In the genomic region with DNA sequence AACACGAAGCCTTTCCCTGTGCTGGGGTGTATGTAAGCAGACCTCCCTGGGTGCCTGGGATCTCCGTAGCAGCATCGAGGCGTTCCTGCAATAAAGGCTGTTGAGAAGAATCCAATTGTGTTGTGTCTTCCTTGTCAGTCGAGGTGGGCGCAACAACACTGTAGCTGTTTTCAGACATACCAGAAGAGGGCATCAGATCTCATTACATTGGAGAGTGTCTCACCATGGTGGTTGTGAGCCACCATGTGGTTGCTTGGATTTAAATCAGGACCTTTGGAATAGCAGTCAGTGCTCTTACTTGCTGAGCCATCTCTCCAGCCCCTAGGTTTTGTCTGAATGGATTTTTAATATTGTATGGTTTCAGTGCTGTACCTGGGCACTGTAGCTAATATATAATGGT, we compare ENCODE assay signal across 15 mouse cellular contexts. TPM values are rescaled to one million over a fixed set of nuclear protein-coding genes. Genes with fewer than 3 reads are reported as not detected.
A peak's percentile ranks its signal among the peaks of the same experiment; 100 is the strongest.
DNase-seq lines count a peak whose midpoint lies in the region; ATAC-seq and TF ChIP-seq lines count a peak whose summit lies in the region.
"Not testable (repeated sequence)": the region's sequence is repeated elsewhere in the genome, so short reads cannot be mapped to it uniquely, and the experiment has no call there.
"Had no signal": no experiment of that assay in that cellular context is flagged by ENCODE, and none has a peak within 500 bp of the region (broad histone marks: within the 10 kb centered on the region; RNA-seq: fewer than 3 reads in every experiment).

No protein-coding gene starts in this region.

- WGBS in forebrain, embryonic 10.5 days = 27% methylated on average over 6 of the region's 6 CpGs
- 19% methylated on average over 6 of the region's 6 CpGs for WGBS in heart, postnatal 0 days
- WGBS in intestine, embryonic 14.5 days = 17% methylated on average over 6 of the region's 6 CpGs
- WGBS in liver, postnatal 0 days (ENCODE audit: insufficient replicate concordance) = 27% methylated on average over 6 of the region's 6 CpGs
- 22% methylated on average over 6 of the region's 6 CpGs for WGBS in midbrain, embryonic 13.5 days
- WGBS in neural tube, embryonic 14.5 days = 12% methylated on average over 6 of the region's 6 CpGs

- not testable (repeated sequence) for H3K9ac ChIP-seq in heart, postnatal 0 days (replicated peaks; ENCODE audit: low read depth, low read length); intestine, embryonic 14.5 days (ENCODE audit: low read length); liver, postnatal 0 days (replicated peaks); midbrain, embryonic 13.5 days (replicated peaks); neural tube, embryonic 14.5 days (replicated peaks; ENCODE audit: low read depth, low read length)

- H3K9me3 ChIP-seq in forebrain, embryonic 10.5 days; heart, postnatal 0 days (replicated peaks; ENCODE audit: control insufficient read depth, low read length); intestine, embryonic 14.5 days (ENCODE audit: control insufficient read depth, low read length); liver, postnatal 0 days (ENCODE audit: low read length); midbrain, embryonic 13.5 days; neural tube, embryonic 14.5 days (ENCODE audit: control insufficient read depth, low read length): not testable (repeated sequence)

- not testable (repeated sequence) for H3K4me1 ChIP-seq in forebrain, embryonic 10.5 days; heart, postnatal 0 days (ENCODE audit: control insufficient read depth, insufficient read depth); intestine, embryonic 14.5 days (replicated peaks; ENCODE audit: control insufficient read depth, insufficient read depth, low read length); liver, postnatal 0 days (ENCODE audit: insufficient read depth); midbrain, embryonic 13.5 days (replicated peaks); neural tube, embryonic 14.5 days (ENCODE audit: control insufficient read depth, insufficient read depth, low read length)

- H3K36me3 ChIP-seq in forebrain, embryonic 10.5 days (replicated peaks); heart, postnatal 0 days (replicated peaks; ENCODE audit: control insufficient read depth, insufficient read depth, low read length); intestine, embryonic 14.5 days (ENCODE audit: control insufficient read depth, insufficient read depth, low read length); liver, postnatal 0 days (replicated peaks; ENCODE audit: insufficient read depth, low read length); midbrain, embryonic 13.5 days; neural tube, embryonic 14.5 days (ENCODE audit: control insufficient read depth, insufficient read depth, low read length): not testable (repeated sequence)

- H3K27ac ChIP-seq in forebrain, embryonic 10.5 days; heart, postnatal 0 days (ENCODE audit: low read depth); intestine, embryonic 14.5 days (ENCODE audit: low read depth); liver, postnatal 0 days (ENCODE audit: low read depth); midbrain, embryonic 13.5 days; neural tube, embryonic 14.5 days (ENCODE audit: low read depth, low read length): not testable (repeated sequence)

- peak; percentile 33 for TF ChIP-seq CTCF in heart, postnatal 0 days (IDR thresholded peaks at IDR 0.05; ENCODE audit: low read depth)
- TF ChIP-seq CTCF in liver, postnatal 0 days (IDR thresholded peaks at IDR 0.05; ENCODE audit: low read depth) = peak; percentile 47

- peak; percentile 5 for DNase-seq in adrenal gland, postnatal 14 days
- peak; percentile 11 for DNase-seq in forebrain, embryonic 10.5 days (ENCODE audit: extremely low spot score, low spot score)
- not testable (repeated sequence) for DNase-seq in heart, postnatal 0 days (ENCODE audit: low spot score); liver, postnatal 0 days
- DNase-seq in intestine, embryonic 14.5 days (ENCODE audit: low spot score) = peak; percentile 16

- not testable (repeated sequence) for H3K4me3 ChIP-seq in forebrain, embryonic 10.5 days; heart, postnatal 0 days (ENCODE audit: low read depth, low read length); intestine, embryonic 14.5 days (ENCODE audit: low read depth, low read length); liver, postnatal 0 days (ENCODE audit: low read depth, low read length); midbrain, embryonic 13.5 days (replicated peaks); neural tube, embryonic 14.5 days (ENCODE audit: low read depth, low read length)

- not testable (repeated sequence) for TF ChIP-seq EP300 in heart, postnatal 0 days (IDR thresholded peaks at IDR 0.05; ENCODE audit: low read depth); liver, postnatal 0 days (IDR thresholded peaks at IDR 0.05; ENCODE audit: low read depth)

- peaks cover 20% of the 10 kb centered on the region for H3K27me3 ChIP-seq in forebrain, embryonic 10.5 days (ENCODE audit: poor library complexity, severe bottlenecking)
- H3K27me3 ChIP-seq in heart, postnatal 0 days (ENCODE audit: control insufficient read depth, insufficient read depth, low read length); intestine, embryonic 14.5 days (replicated peaks; ENCODE audit: control insufficient read depth, insufficient read depth, low read length); liver, postnatal 0 days (ENCODE audit: insufficient read depth, low read length); neural tube, embryonic 14.5 days (ENCODE audit: control insufficient read depth, insufficient read depth, low read length): not testable (repeated sequence)
- peaks cover 11% of the 10 kb centered on the region; the same call in 1 of the 2 replicates for H3K27me3 ChIP-seq in midbrain, embryonic 13.5 days

- ATAC-seq in heart, postnatal 0 days (ENCODE audit: insufficient read depth, low read depth); liver, postnatal 0 days: not testable (repeated sequence)
- ATAC-seq in intestine, embryonic 14.5 days (replicated peaks; ENCODE audit: low FRiP score, low TSS enrichment, low read depth) = 0 out of 2 replicates have a peak, but pooled peaks have one; percentile 13
- peak; percentile 25; the same call in 1 of the 2 replicates for ATAC-seq in midbrain, embryonic 13.5 days
- peak; percentile 62 for ATAC-seq in neural tube, embryonic 14.5 days (ENCODE audit: low read depth)

- not testable (repeated sequence) for H3K4me2 ChIP-seq in heart, postnatal 0 days (ENCODE audit: low read depth, low read length); intestine, embryonic 14.5 days (ENCODE audit: low read length); liver, postnatal 0 days (ENCODE audit: low read depth, low read length); neural tube, embryonic 14.5 days (ENCODE audit: low read depth, low read length)
- 0 out of 2 replicates have a peak overlapping the region, but pooled peaks have one; percentile 17 for H3K4me2 ChIP-seq in midbrain, embryonic 13.5 days (replicated peaks)

RNA-seq across cellular contexts. Expression of gene D13Ertd608e, which starts 4.2 kb away (rescaled TPM):
- total RNA-seq in adrenal gland, postnatal 14 days (2021) = not detected in 2 replicates
- not detected in 2 replicates for polyA plus RNA-seq in forebrain, embryonic 10.5 days (2016; fragmentation: Nextera tagmentation; extraction: Ambion mirVana)
- total RNA-seq in heart, postnatal 0 days (2014; rRNA removed; ENCODE audit: low replicate concordance) = not detected in 2 replicates
- polyA plus RNA-seq in heart, postnatal 0 days (2015; fragmentation: Nextera tagmentation; extraction: Ambion mirVana) = not detected in 2 replicates
- polyA plus RNA-seq in intestine, embryonic 14.5 days (2014; fragmentation: Nextera tagmentation; extraction: Ambion mirVana) = not detected in 2 replicates
- polyA plus RNA-seq in liver, postnatal 0 days (2015; fragmentation: Nextera tagmentation; extraction: Ambion mirVana) = 0.19 TPM in 1 of 2 replicates, not detected in the other
- not detected in 2 replicates for polyA plus RNA-seq in midbrain, embryonic 13.5 days (2015; fragmentation: Nextera tagmentation; extraction: Ambion mirVana)
- not detected in 2 replicates for polyA plus RNA-seq in neural tube, embryonic 14.5 days (2014; fragmentation: Nextera tagmentation; extraction: Ambion mirVana)
- total RNA-seq: adrenal gland, postnatal 25 days; gastrocnemius, adult 8-10 months; heart, postnatal 4 days had no signal
- polyA plus RNA-seq: heart, embryonic 13.5 days; limb, embryonic 12.5 days; liver, embryonic 13.5 days; neural tube, embryonic 13.5 days; testis, adult 2 months had no signal

RNA-seq across cellular contexts. Expression of gene AF067063, which starts 10.0 kb away (rescaled TPM):
- not detected in 2 replicates for total RNA-seq in adrenal gland, postnatal 14 days (2021)
- polyA plus RNA-seq in forebrain, embryonic 10.5 days (2016; fragmentation: Nextera tagmentation; extraction: Ambion mirVana) = not detected in 2 replicates
- not detected in 2 replicates for total RNA-seq in heart, postnatal 0 days (2014; rRNA removed; ENCODE audit: low replicate concordance)
- not detected in 2 replicates for polyA plus RNA-seq in heart, postnatal 0 days (2015; fragmentation: Nextera tagmentation; extraction: Ambion mirVana)
- not detected in 2 replicates for polyA plus RNA-seq in intestine, embryonic 14.5 days (2014; fragmentation: Nextera tagmentation; extraction: Ambion mirVana)
- polyA plus RNA-seq in liver, postnatal 0 days (2015; fragmentation: Nextera tagmentation; extraction: Ambion mirVana) = not detected in 2 replicates
- polyA plus RNA-seq in midbrain, embryonic 13.5 days (2015; fragmentation: Nextera tagmentation; extraction: Ambion mirVana) = not detected in 2 replicates
- not detected in 2 replicates for polyA plus RNA-seq in neural tube, embryonic 14.5 days (2014; fragmentation: Nextera tagmentation; extraction: Ambion mirVana)
- total RNA-seq: adrenal gland, postnatal 25 days; gastrocnemius, adult 8-10 months; heart, postnatal 4 days had no signal
- polyA plus RNA-seq: heart, embryonic 13.5 days; limb, embryonic 12.5 days; liver, embryonic 13.5 days had no signal

RNA-seq across cellular contexts. Expression of gene Zfp131, which starts 49.3 kb away (rescaled TPM):
- total RNA-seq in adrenal gland, postnatal 14 days (2021) = 39.4 and 39.8 TPM in 2 replicates
- polyA plus RNA-seq in forebrain, embryonic 10.5 days (2016; fragmentation: Nextera tagmentation; extraction: Ambion mirVana) = 42.7 and 44.4 TPM in 2 replicates
- total RNA-seq in heart, postnatal 0 days (2014; rRNA removed; ENCODE audit: low replicate concordance) = 21.2 and 24.2 TPM in 2 replicates
- 13.6 and 15.5 TPM in 2 replicates for polyA plus RNA-seq in heart, postnatal 0 days (2015; fragmentation: Nextera tagmentation; extraction: Ambion mirVana)
- 35.6 and 39.5 TPM in 2 replicates for polyA plus RNA-seq in intestine, embryonic 14.5 days (2014; fragmentation: Nextera tagmentation; extraction: Ambion mirVana)
- polyA plus RNA-seq in liver, postnatal 0 days (2015; fragmentation: Nextera tagmentation; extraction: Ambion mirVana) = 8.8 and 11.0 TPM in 2 replicates
- polyA plus RNA-seq in midbrain, embryonic 13.5 days (2015; fragmentation: Nextera tagmentation; extraction: Ambion mirVana) = 42.8 and 43.8 TPM in 2 replicates
- polyA plus RNA-seq in neural tube, embryonic 14.5 days (2014; fragmentation: Nextera tagmentation; extraction: Ambion mirVana) = 38.4 and 38.7 TPM in 2 replicates

RNA-seq across cellular contexts. Expression of gene Tcstv1, which starts 54.6 kb away (rescaled TPM):
- total RNA-seq in adrenal gland, postnatal 14 days (2021) = not detected in 2 replicates
- not detected in 2 replicates for polyA plus RNA-seq in forebrain, embryonic 10.5 days (2016; fragmentation: Nextera tagmentation; extraction: Ambion mirVana)
- not detected in 2 replicates for total RNA-seq in heart, postnatal 0 days (2014; rRNA removed; ENCODE audit: low replicate concordance)
- polyA plus RNA-seq in heart, postnatal 0 days (2015; fragmentation: Nextera tagmentation; extraction: Ambion mirVana) = not detected in 2 replicates
- polyA plus RNA-seq in intestine, embryonic 14.5 days (2014; fragmentation: Nextera tagmentation; extraction: Ambion mirVana) = not detected in 2 replicates
- polyA plus RNA-seq in liver, postnatal 0 days (2015; fragmentation: Nextera tagmentation; extraction: Ambion mirVana) = not detected in 2 replicates
- polyA plus RNA-seq in midbrain, embryonic 13.5 days (2015; fragmentation: Nextera tagmentation; extraction: Ambion mirVana) = not detected in 2 replicates
- polyA plus RNA-seq in neural tube, embryonic 14.5 days (2014; fragmentation: Nextera tagmentation; extraction: Ambion mirVana) = not detected in 2 replicates
- total RNA-seq: adrenal gland, postnatal 25 days; gastrocnemius, adult 8-10 months; heart, postnatal 4 days had no signal
- polyA plus RNA-seq: heart, embryonic 13.5 days; limb, embryonic 12.5 days; liver, embryonic 13.5 days; neural tube, embryonic 13.5 days; testis, adult 2 months had no signal
